Mouse (Mus musculus) E14TG2a.4 (cell line): ENCODE measurements around the gene Rbms3.

ENCODE experiments used
- CTCF ChIP-seq: conservative IDR thresholded peaks from 2 replicates; pipeline ENCODE4 v1.5.1; 2014; ENCODE audit warnings: low read length
- NANOG ChIP-seq: IDR thresholded peaks from 2 replicates; pipeline ENCODE4 v1.6.1; 2014; ENCODE audit warnings: borderline replicate concordance, low read length, mixed read lengths
- POU5F1 ChIP-seq: IDR thresholded peaks from 2 replicates; pipeline ENCODE4 v1.6.1; 2014; ENCODE audit warnings: low read length, borderline replicate concordance

DNA sequence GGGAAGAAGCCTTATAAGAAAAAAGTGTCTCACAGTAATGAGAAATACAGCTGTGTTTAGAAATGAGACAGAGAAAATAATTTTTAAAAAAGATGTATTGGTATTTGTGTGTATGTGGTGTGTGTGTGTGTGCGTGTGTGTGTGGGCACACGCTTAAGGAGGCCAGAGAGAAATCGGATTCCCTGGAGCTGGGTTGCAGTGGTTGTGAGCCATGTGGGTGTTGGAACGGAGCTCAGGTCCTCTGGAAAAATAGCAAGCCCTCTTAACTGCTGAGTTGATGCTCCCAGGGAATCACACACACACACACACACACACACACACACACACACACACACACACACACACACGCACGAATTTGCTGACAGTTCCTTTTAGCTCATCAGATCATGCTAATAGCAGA lies 900.5 kb downstream of the Rbms3 start:
- TF ChIP-seq CTCF (no peak), NANOG (no peak), POU5F1 (no peak)
